Mouse (Mus musculus): ENCODE measurements around the gene Mindy4b-ps. TPM values are rescaled to one million over a fixed set of nuclear protein-coding genes. Genes with fewer than 3 reads are reported as not detected.
"Not testable (repeated sequence)": the region's sequence is repeated elsewhere in the genome, so short reads cannot be mapped to it uniquely, and the experiment has no call there.

Gene Mindy4b-ps
- polyA plus RNA-seq (2016; fragmentation: Nextera tagmentation; extraction: Ambion mirVana) = not detected in 2 replicates

GRCm38 (mm10) chr3:58822211-58822610 is at the start of gene Mindy4b-ps:
Mindy4b-ps (minus strand) TSS chr3:58822311.
- 0 out of 2 replicates have a peak, but pooled peaks cover 1% of the 10 kb centered on the region for H3K4me1 ChIP-seq
- no peak within 1 kb of the TSS for H3K27ac ChIP-seq
- no peaks in the 10 kb centered on the region; the same call in 1 of the 2 replicates for H3K27me3 ChIP-seq (ENCODE audit: insufficient read depth, poor library complexity, severe bottlenecking)
- H3K4me3 ChIP-seq = no peak within 1 kb of the TSS
- H3K36me3 ChIP-seq = no peaks in the 10 kb centered on the region
- DNase-seq (ENCODE audit: low spot score) = no peak
- WGBS = 65% methylated on average over 4 of the region's 4 CpGs
- no peaks in the 10 kb centered on the region for H3K9me3 ChIP-seq

DNA sequence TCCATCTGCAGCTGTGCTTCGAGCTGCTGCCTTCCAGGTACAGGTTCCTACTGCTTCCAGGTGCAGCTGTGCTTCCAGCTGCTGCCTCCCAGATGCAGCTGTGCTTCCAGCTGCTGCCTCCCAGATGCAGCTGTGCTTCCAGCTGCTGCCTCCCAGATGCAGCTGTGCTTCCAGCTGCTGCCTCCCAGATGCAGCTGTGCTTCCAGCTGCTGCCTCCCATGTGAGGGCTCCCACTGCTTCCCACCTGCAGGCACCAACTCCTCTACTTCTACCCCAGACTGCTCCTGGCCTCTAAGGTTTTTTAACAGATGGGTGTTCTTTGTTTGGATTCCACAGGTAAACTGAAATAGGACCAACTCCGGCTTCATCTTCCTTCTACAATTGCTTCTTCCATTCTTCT is 49.8 kb upstream of the Mindy4b-ps start:
- not testable (repeated sequence) for H3K4me3 ChIP-seq; H3K9me3 ChIP-seq; H3K27me3 ChIP-seq (ENCODE audit: insufficient read depth, poor library complexity, severe bottlenecking); H3K27ac ChIP-seq; H3K4me1 ChIP-seq; H3K36me3 ChIP-seq; DNase-seq (ENCODE audit: low spot score)
- WGBS = 75% methylated on average over 2 of the region's 2 CpGs

GRCm38 (mm10) chr3:58865690-58866089 is 43.6 kb upstream of the Mindy4b-ps start:
- Histone ChIP-seq H3K27ac (no peak overlapping the region), H3K4me3 (no peak overlapping the region), H3K9me3 (no peaks in the 10 kb centered on the region), H3K36me3 (no peaks in the 10 kb centered on the region), H3K4me1 (no peaks in the 10 kb centered on the region), H3K27me3 (ENCODE audit: insufficient read depth, poor library complexity, severe bottlenecking) (no peaks in the 10 kb centered on the region)
- WGBS = 67% methylated on average over 7 of the region's 7 CpGs
- DNase-seq (ENCODE audit: low spot score) = no peak

GRCm38 (mm10) chr3:58862976-58863375 is 40.9 kb upstream of the Mindy4b-ps start:
- WGBS = 70% methylated on average over 2 of the region's 2 CpGs
- no peak overlapping the region for H3K4me3 ChIP-seq
- no peaks in the 10 kb centered on the region for H3K9me3 ChIP-seq
- no peaks in the 10 kb centered on the region for H3K27me3 ChIP-seq (ENCODE audit: insufficient read depth, poor library complexity, severe bottlenecking)
- no peaks in the 10 kb centered on the region for H3K36me3 ChIP-seq
- no peaks in the 10 kb centered on the region for H3K4me1 ChIP-seq
- H3K27ac ChIP-seq = no peak overlapping the region
- DNase-seq (ENCODE audit: low spot score) = no peak

- Histone ChIP-seq H3K27ac (no peak overlapping the region), H3K4me3 (no peak overlapping the region), H3K36me3 (no peaks in the 10 kb centered on the region), H3K27me3 (ENCODE audit: insufficient read depth, poor library complexity, severe bottlenecking) (no peaks in the 10 kb centered on the region), H3K4me1 (no peaks in the 10 kb centered on the region), H3K9me3 (no peaks in the 10 kb centered on the region)
- 55% methylated on average over 1 of the region's 1 CpGs for WGBS
- DNase-seq (ENCODE audit: low spot score) = no peak
These were observed 21.3 kb upstream of the Mindy4b-ps start for GRCm38 (mm10) chr3:58843415-58843814.

- WGBS = 78% methylated on average over 5 of the region's 5 CpGs
These were observed 11.5 kb upstream of the Mindy4b-ps start for GRCm38 (mm10) chr3:58833442-58834160.

GRCm38 (mm10) chr3:58832888-58833287 is 10.8 kb upstream of the Mindy4b-ps start:
- H3K4me3 ChIP-seq = no peak overlapping the region
- no peak overlapping the region for H3K27ac ChIP-seq
- no peaks in the 10 kb centered on the region for H3K36me3 ChIP-seq
- H3K9me3 ChIP-seq = no peaks in the 10 kb centered on the region
- H3K4me1 ChIP-seq = no peaks in the 10 kb centered on the region
- H3K27me3 ChIP-seq (ENCODE audit: insufficient read depth, poor library complexity, severe bottlenecking) = no peaks in the 10 kb centered on the region
- WGBS = 87% methylated on average over 2 of the region's 2 CpGs
- DNase-seq (ENCODE audit: low spot score) = no peak

More at GRCm38 (mm10) chr3:58833442-58834160, 11.5 kb upstream of the Mindy4b-ps start:
- Histone ChIP-seq H3K27ac (no peak overlapping the region), H3K4me3 (no peak overlapping the region), H3K4me1 (no peaks in the 10 kb centered on the region), H3K36me3 (no peaks in the 10 kb centered on the region), H3K27me3 (ENCODE audit: insufficient read depth, poor library complexity, severe bottlenecking) (no peaks in the 10 kb centered on the region), H3K9me3 (no peaks in the 10 kb centered on the region)
- DNase-seq (ENCODE audit: low spot score) = no peak

DNA sequence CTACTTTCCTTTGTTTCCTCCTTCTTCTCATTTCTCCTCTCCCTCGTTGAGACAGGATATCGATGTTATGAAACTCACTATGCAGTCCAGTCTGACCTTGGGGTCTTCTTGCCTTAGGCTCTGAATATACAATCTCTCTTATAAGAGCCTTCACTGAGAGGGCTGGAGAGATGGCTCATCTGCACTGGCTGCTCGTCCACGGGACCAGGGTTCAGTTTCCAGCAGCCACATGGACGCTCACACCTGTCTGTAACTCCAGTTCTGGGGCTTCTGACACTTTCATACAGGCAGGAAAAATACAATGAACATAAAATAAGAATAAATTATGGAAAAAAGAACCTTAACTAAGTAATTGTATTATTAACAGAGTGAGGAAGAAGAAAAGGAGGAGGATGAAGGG is 9.5 kb upstream of the Mindy4b-ps start:
- no peaks in the 10 kb centered on the region for H3K27me3 ChIP-seq (ENCODE audit: insufficient read depth, poor library complexity, severe bottlenecking)
- H3K27ac ChIP-seq = no peak overlapping the region
- no peak overlapping the region for H3K4me3 ChIP-seq
- WGBS = 72% methylated on average over 5 of the region's 5 CpGs
- no peak for DNase-seq (ENCODE audit: low spot score)
- no peaks in the 10 kb centered on the region for H3K4me1 ChIP-seq
- H3K9me3 ChIP-seq = no peaks in the 10 kb centered on the region
- no peaks in the 10 kb centered on the region for H3K36me3 ChIP-seq

DNA sequence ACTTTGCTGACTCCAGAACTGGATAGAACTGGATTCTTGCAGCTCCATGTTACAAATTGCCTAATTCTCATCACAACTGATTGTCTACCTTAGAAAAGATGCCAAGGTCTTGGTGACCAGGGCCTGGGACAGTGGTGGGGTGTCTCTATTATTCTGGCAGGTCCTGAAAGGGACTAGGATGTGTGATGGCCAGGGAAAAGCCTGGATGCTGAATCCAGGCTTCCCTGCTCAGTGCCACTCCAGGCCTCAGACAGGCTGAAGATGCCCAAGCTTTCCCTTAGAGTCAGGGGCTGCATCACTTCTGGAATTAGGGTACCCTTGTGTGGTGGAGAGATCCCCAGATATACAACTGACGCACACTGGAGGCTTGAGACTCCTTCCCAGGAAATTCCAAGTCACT is 7.8 kb upstream of the Mindy4b-ps start:
- no peak for DNase-seq (ENCODE audit: low spot score)
- Histone ChIP-seq H3K4me3 (no peak overlapping the region), H3K27me3 (ENCODE audit: insufficient read depth, poor library complexity, severe bottlenecking) (no peaks in the 10 kb centered on the region), H3K9me3 (no peaks in the 10 kb centered on the region), H3K36me3 (no peaks in the 10 kb centered on the region), H3K4me1 (no peaks in the 10 kb centered on the region), H3K27ac (no peak overlapping the region)
- 91% methylated on average over 1 of the region's 1 CpGs for WGBS

DNA sequence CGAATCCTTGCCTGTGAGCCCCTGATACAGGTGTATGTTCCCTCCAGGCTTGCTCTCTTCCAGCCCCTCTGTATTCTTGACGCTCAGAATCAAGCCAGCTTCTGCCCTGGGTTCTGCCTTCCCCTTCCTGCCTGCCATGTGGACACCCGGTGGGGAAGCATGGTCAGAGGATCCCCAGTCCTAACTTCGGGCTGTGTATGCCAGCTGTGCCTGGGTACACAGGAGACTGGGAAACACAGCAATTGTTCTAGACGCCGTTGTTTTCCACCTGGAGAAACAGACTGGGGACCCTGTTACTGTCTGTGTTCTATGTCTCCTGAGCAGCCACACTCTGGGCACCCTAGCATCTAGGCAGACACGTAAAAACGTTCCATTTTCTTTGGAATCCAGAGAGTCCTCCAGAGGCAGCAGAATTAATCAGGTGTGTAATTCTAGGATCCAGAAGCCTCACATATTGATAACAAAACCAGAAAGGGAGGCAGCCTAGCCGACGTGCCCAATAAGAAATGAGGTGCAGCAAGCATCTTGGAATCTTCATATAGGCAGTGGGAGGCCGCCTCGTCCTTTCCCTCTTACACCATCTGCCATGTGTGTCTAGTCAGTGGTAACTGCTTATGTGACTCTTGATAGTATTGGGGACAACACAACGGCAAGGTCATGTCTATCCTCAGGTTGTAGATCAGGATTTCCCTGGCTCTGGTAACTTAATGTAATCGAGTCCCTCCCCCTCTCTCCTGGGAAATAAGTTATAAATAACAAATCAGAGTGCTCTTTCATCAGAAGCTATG is 6.4 kb upstream of the Mindy4b-ps start:
- Histone ChIP-seq H3K4me3 (no peak overlapping the region), H3K4me1 (no peaks in the 10 kb centered on the region), H3K27me3 (ENCODE audit: insufficient read depth, poor library complexity, severe bottlenecking) (no peaks in the 10 kb centered on the region), H3K36me3 (no peaks in the 10 kb centered on the region), H3K27ac (no peak overlapping the region), H3K9me3 (no peaks in the 10 kb centered on the region)
- WGBS = 81% methylated on average over 14 of the region's 14 CpGs
- DNase-seq (ENCODE audit: low spot score) = no peak

DNA sequence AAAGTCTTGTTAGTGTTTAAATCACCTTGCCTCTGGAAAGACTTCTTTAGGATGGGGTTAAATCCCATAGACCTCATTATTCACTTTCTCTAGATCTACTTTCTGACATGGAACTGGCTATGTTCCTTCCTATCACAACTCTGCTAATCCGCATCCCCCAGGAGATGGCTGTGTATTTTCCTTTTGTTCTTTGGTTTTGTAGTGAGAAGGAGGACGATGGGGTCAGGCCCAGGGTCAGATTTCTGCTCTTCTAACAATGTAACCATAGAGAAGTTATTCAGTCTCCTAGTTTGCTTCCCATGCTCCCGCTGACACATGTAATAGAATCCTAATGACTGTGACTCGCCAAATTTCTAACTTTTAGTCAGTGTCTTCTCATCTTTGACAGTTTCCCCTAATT is 4.2 kb upstream of the Mindy4b-ps start:
- 63% methylated on average over 4 of the region's 4 CpGs for WGBS
- Histone ChIP-seq H3K9me3 (no peaks in the 10 kb centered on the region), H3K27ac (no peak overlapping the region)

GRCm38 (mm10) chr3:58817337-58817736 is 4.8 kb downstream of the Mindy4b-ps start:
- 35% methylated on average over 6 of the region's 6 CpGs for WGBS
- DNase-seq (ENCODE audit: low spot score) = no peak
- no peaks in the 10 kb centered on the region for H3K9me3 ChIP-seq
- H3K36me3 ChIP-seq = no peaks in the 10 kb centered on the region
- 0 out of 2 replicates have a peak, but pooled peaks cover 3% of the 10 kb centered on the region for H3K4me1 ChIP-seq
- H3K4me3 ChIP-seq = no peak overlapping the region
- peaks cover 3% of the 10 kb centered on the region; the same call in 1 of the 2 replicates for H3K27me3 ChIP-seq (ENCODE audit: insufficient read depth, poor library complexity, severe bottlenecking)
- H3K27ac ChIP-seq = no peak overlapping the region

More for the DNA sequence above, 4.2 kb upstream of the Mindy4b-ps start:
- no peak for DNase-seq (ENCODE audit: low spot score)
- Histone ChIP-seq H3K27me3 (ENCODE audit: insufficient read depth, poor library complexity, severe bottlenecking) (no peaks in the 10 kb centered on the region), H3K36me3 (no peaks in the 10 kb centered on the region), H3K4me3 (no peak overlapping the region), H3K4me1 (no peaks in the 10 kb centered on the region)

DNA sequence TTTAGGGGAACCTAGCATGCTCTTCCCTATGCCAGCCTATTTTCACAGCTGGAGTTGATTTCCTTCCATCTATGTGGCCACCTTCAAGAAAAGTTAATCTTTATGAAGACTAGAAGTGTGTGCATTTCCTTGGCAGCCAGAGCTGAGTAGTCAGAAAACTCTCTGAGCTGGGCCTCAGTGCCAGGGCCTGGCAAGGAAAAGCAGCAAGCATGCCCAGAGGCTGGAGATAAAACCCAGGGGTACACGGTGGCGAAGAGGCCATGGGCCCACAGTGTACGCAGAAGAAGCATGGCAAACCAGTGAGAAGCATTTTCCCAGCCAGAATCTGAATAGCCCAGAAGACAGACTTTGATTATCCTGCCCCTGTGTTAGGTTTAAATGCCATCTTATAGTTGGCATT is 7.9 kb downstream of the Mindy4b-ps start:
- no peaks in the 10 kb centered on the region for H3K9me3 ChIP-seq
- no peaks in the 10 kb centered on the region for H3K36me3 ChIP-seq
- peaks cover 8% of the 10 kb centered on the region for H3K27me3 ChIP-seq (ENCODE audit: insufficient read depth, poor library complexity, severe bottlenecking)
- H3K4me1 ChIP-seq = peaks cover 9% of the 10 kb centered on the region; the same call in 1 of the 2 replicates
- no peak for DNase-seq (ENCODE audit: low spot score)
- H3K27ac ChIP-seq = no peak overlapping the region
- H3K4me3 ChIP-seq = no peak overlapping the region
- 83% methylated on average over 3 of the region's 3 CpGs for WGBS

All from heart, embryonic 10.5 days (tissue).